Mouse (Mus musculus) cerebellum, postnatal 4 days (tissue): ENCODE measurements around the gene Ifna16.

ENCODE experiments used
- DNase-seq, 2 experiments: peaks; one replicate each; pipeline ENCODE4 v3.0.0; 2022; ENCODE audit warnings: low spot score in 2 of 2, mixed read lengths in 1 of 2

Gene Ifna16

GRCm38 (mm10) chr4:88676824-88677223 lies at the start of gene Ifna16:
TSS of gene Ifna16 (minus strand) at chr4:88676924.
- no peak for DNase-seq

GRCm38 (mm10) chr4:88723497-88724090 lies 46.9 kb upstream of the Ifna16 start:
- DNase-seq: no peak

- peak; percentile 86 to 92 for DNase-seq
Measured at GRCm38 (mm10) chr4:88721791-88722721, 45.3 kb upstream of the Ifna16 start, which contains the start of the genes Gm26566 and Klhl9. TSS of gene Gm26566 (plus strand) at chr4:88721805. TSS of gene Klhl9 (minus strand) at chr4:88722465.

GRCm38 (mm10) chr4:88718715-88719114 lies 42.0 kb upstream of the Ifna16 start:
- DNase-seq: no peak

GRCm38 (mm10) chr4:88715059-88715458 lies 38.3 kb upstream of the Ifna16 start:
- DNase-seq: no peak

GRCm38 (mm10) chr4:88714281-88714680 lies 37.6 kb upstream of the Ifna16 start:
- DNase-seq: no peak

GRCm38 (mm10) chr4:88707128-88707826 lies 30.6 kb upstream of the Ifna16 start:
- DNase-seq: no peak

- no peak for DNase-seq
Measured at GRCm38 (mm10) chr4:88705924-88706323, 29.2 kb upstream of the Ifna16 start.

GRCm38 (mm10) chr4:88699301-88699700 lies 22.6 kb upstream of the Ifna16 start:
- DNase-seq: no peak

GRCm38 (mm10) chr4:88698781-88699180 lies 22.1 kb upstream of the Ifna16 start:
- DNase-seq: no peak

GRCm38 (mm10) chr4:88697753-88698152 lies 21.0 kb upstream of the Ifna16 start:
- no peak for DNase-seq

GRCm38 (mm10) chr4:88697108-88697507 lies 20.4 kb upstream of the Ifna16 start:
- no peak for DNase-seq

GRCm38 (mm10) chr4:88696237-88696884 lies 19.6 kb upstream of the Ifna16 start:
- DNase-seq: peak; percentile 50 to 78

- no peak for DNase-seq
Measured at GRCm38 (mm10) chr4:88693392-88693791, 16.7 kb upstream of the Ifna16 start.

- DNase-seq: no peak
Measured at GRCm38 (mm10) chr4:88692537-88692936, 15.8 kb upstream of the Ifna16 start.

GRCm38 (mm10) chr4:88691259-88691658 lies 14.5 kb upstream of the Ifna16 start, which contains the start of gene Ifnab:
TSS of gene Ifnab (minus strand) at chr4:88691359.
- DNase-seq: no peak

GRCm38 (mm10) chr4:88683812-88684211 lies 7.1 kb upstream of the Ifna16 start, which contains the start of gene Ifna2:
TSS of gene Ifna2 (minus strand) at chr4:88683912.
- DNase-seq: no peak

GRCm38 (mm10) chr4:88681353-88681752 lies 4.6 kb upstream of the Ifna16 start:
- DNase-seq: no peak

GRCm38 (mm10) chr4:88680362-88680761 lies 3.6 kb upstream of the Ifna16 start:
- DNase-seq: no peak

GRCm38 (mm10) chr4:88655461-88655860 lies 21.3 kb downstream of the Ifna16 start:
- no peak for DNase-seq

- DNase-seq: no peak
Measured at GRCm38 (mm10) chr4:88653644-88654043, 23.1 kb downstream of the Ifna16 start.

GRCm38 (mm10) chr4:88644359-88644758 lies 32.4 kb downstream of the Ifna16 start, which contains the start of gene Ifna13:
TSS of gene Ifna13 (minus strand) at chr4:88644459.
- no peak for DNase-seq
